Comparison of ENCODE assay signal across 10 mouse cellular contexts in genomic region chr4:88022623-88023022, GRCm38 (mm10). TPM values are rescaled to one million over a fixed set of nuclear protein-coding genes. Genes with fewer than 3 reads are reported as not detected.
DNase-seq lines count a peak whose midpoint lies in the region; ATAC-seq and TF ChIP-seq lines count a peak whose summit lies in the region.
"Had no signal": no experiment of that assay in that cellular context is flagged by ENCODE, and none has a peak within 500 bp of the region (broad histone marks: within the 10 kb centered on the region; RNA-seq: fewer than 3 reads in every experiment).

No protein-coding gene starts in this region.

- no peaks in the 10 kb centered on the region; the same call in 1 of the 2 replicates for H3K4me1 ChIP-seq in heart, adult 2 months (ENCODE audit: control insufficient read depth, insufficient read depth, low read length)
- H3K4me1 ChIP-seq in G1E (ENCODE audit: insufficient read depth, low read depth, low read length) = peaks cover 37% of the 10 kb centered on the region
- peaks cover 8% of the 10 kb centered on the region for H3K4me1 ChIP-seq in intestine, embryonic 16.5 days (ENCODE audit: control insufficient read depth, insufficient read depth, low read length)

- no peak for DNase-seq in heart, adult 2 months
- DNase-seq in heart, postnatal 36 days = no peak
- DNase-seq in lung, postnatal 10 days = peak; percentile 24
- DNase-seq in lung, postnatal 14 days = no peak
- DNase-seq in G1E (ENCODE audit: low spot score) = no peak
- peak; percentile 29 for DNase-seq in retina, postnatal 1 day
- no peak for DNase-seq in cerebellum, postnatal 25 days
- DNase-seq: liver, embryonic 13.5 days had no signal

- H3K9me3 ChIP-seq in G1E (replicated peaks) = no peaks in the 10 kb centered on the region
- no peaks in the 10 kb centered on the region for H3K9me3 ChIP-seq in intestine, embryonic 16.5 days (ENCODE audit: control insufficient read depth, low read length)
- H3K9me3 ChIP-seq: embryonic facial prominence, embryonic 15.5 days; liver, embryonic 13.5 days had no signal

- no peaks in the 10 kb centered on the region for H3K79me2 ChIP-seq in heart, adult 2 months (replicated peaks; ENCODE audit: control insufficient read depth, insufficient read depth, low read length)

- TF ChIP-seq POLR2A in heart, adult 2 months (IDR thresholded peaks at IDR 0.05; ENCODE audit: insufficient read depth, low read depth, low read length) = no peak

- WGBS in heart, adult 2 months = 11% methylated on average over 1 of the region's 1 CpGs
- WGBS in intestine, embryonic 16.5 days = 8% methylated on average over 1 of the region's 1 CpGs

- H3K36me3 ChIP-seq in heart, adult 2 months (ENCODE audit: control insufficient read depth, insufficient read depth, low read length) = no peaks in the 10 kb centered on the region
- peaks cover 32% of the 10 kb centered on the region for H3K36me3 ChIP-seq in G1E (replicated peaks)
- no peaks in the 10 kb centered on the region; the same call in 1 of the 2 replicates for H3K36me3 ChIP-seq in intestine, embryonic 16.5 days (ENCODE audit: control insufficient read depth, insufficient read depth, low read length)
- H3K36me3 ChIP-seq: liver, embryonic 13.5 days had no signal

- H3K4me2 ChIP-seq in intestine, embryonic 16.5 days (ENCODE audit: low read depth, low read length) = no peak overlapping the region
- H3K4me2 ChIP-seq: embryonic facial prominence, embryonic 15.5 days; liver, embryonic 13.5 days had no signal

- no peak for ATAC-seq in G1E (ENCODE audit: extremely low read depth, insufficient number of reproducible peaks, low FRiP score, poor library complexity, severe bottlenecking)
- ATAC-seq in intestine, embryonic 16.5 days = no peak

- no peak overlapping the region for H3K27ac ChIP-seq in heart, adult 2 months
- H3K27ac ChIP-seq in intestine, embryonic 16.5 days (ENCODE audit: low read length) = no peak overlapping the region
- H3K27ac ChIP-seq: embryonic facial prominence, embryonic 15.5 days; liver, embryonic 13.5 days had no signal

- no peak overlapping the region for H3K9ac ChIP-seq in heart, adult 2 months (ENCODE audit: low read depth, low read length)
- no peak overlapping the region for H3K9ac ChIP-seq in intestine, embryonic 16.5 days (ENCODE audit: low read depth, low read length)
- H3K9ac ChIP-seq: embryonic facial prominence, embryonic 15.5 days; liver, embryonic 13.5 days had no signal

- H3K27me3 ChIP-seq in heart, adult 2 months (ENCODE audit: control insufficient read depth, insufficient read depth, low read length) = no peaks in the 10 kb centered on the region
- no peaks in the 10 kb centered on the region for H3K27me3 ChIP-seq in G1E (ENCODE audit: insufficient read depth, low read length)
- no peaks in the 10 kb centered on the region for H3K27me3 ChIP-seq in intestine, embryonic 16.5 days (replicated peaks; ENCODE audit: control insufficient read depth, insufficient read depth, low read length)
- H3K27me3 ChIP-seq: embryonic facial prominence, embryonic 15.5 days; liver, embryonic 13.5 days had no signal

- no peak for TF ChIP-seq EP300 in heart, adult 2 months (IDR thresholded peaks at IDR 0.05; ENCODE audit: insufficient read depth, low read depth, low read length)

- peak; percentile 55 for TF ChIP-seq CTCF in heart, adult 2 months (IDR thresholded peaks at IDR 0.05)
- TF ChIP-seq CTCF in G1E (IDR thresholded peaks at IDR 0.05; ENCODE audit: low read depth, low read length) = peak; percentile 34; the same call in 1 of the 2 replicates

- H3K4me3 ChIP-seq in heart, adult 2 months = no peak overlapping the region
- H3K4me3 ChIP-seq in G1E (ENCODE audit: low read depth, low read length) = no peak overlapping the region
- H3K4me3 ChIP-seq in intestine, embryonic 16.5 days (ENCODE audit: low read length) = no peak overlapping the region
- H3K4me3 ChIP-seq: embryonic facial prominence, embryonic 15.5 days; liver, embryonic 13.5 days had no signal

- intact Hi-C loops in heart, adult 2 months (cut with DNase I) = no loop called here
- intact Hi-C loops in heart, postnatal 36 days (cut with DNase I) = no loop called here

RNA-seq across cellular contexts. Expression of gene Mllt3, which starts 10.5 kb away (rescaled TPM):
- 10 to 100 TPM; 11.0 to 15.2 TPM for total RNA-seq in heart, adult 2 months (2021)
- 3.8 and 7.3 TPM in 2 replicates for polyA plus RNA-seq in heart, adult 2 months (2012; rRNA removed)
- total RNA-seq in heart, postnatal 36 days (2021) = 10 to 100 TPM; 10.5 to 14.9 TPM
- total RNA-seq in G1E (2014; fragmentation: Nextera tagmentation) (105 and 123 TPM in 2 replicates), G1E (2017) (79.6 and 97.8 TPM in 2 replicates)
- 10.6 and 12.1 TPM in 2 replicates for polyA plus RNA-seq in G1E (2012)
- 27.9 and 30.0 TPM in 2 replicates for polyA plus RNA-seq in intestine, embryonic 16.5 days (2015; fragmentation: Nextera tagmentation; extraction: Ambion mirVana)

Comparison
In these comparisons a context has a peak if more than half of its experiments do, and no peak if none do; other contexts are left out.
1. DNase-seq: peak in lung, postnatal 10 days (single experiment) and retina, postnatal 1 day (single experiment); none in heart, adult 2 months (0 of 2), heart, postnatal 36 days (0 of 2), lung, postnatal 14 days (single experiment), G1E (single experiment) and cerebellum, postnatal 25 days (0 of 2).
2. RNA of gene Mllt3, which starts 10.5 kb away (total RNA-seq): 79.6 to 123 TPM in G1E; 11.0 to 15.2 TPM in heart, adult 2 months and 10.5 to 14.9 TPM in heart, postnatal 36 days; every median in the first group is over 4 times any median in the second.